Mouse (Mus musculus) ES-Bruce4 (cell line): ENCODE measurements around the gene Nhsl1. TPM values are rescaled to one million over a fixed set of nuclear protein-coding genes. Genes with fewer than 3 reads are reported as not detected.

Source experiments
- H3K27ac ChIP-seq: 2 replicates; pipeline ENCODE4 v1.5.1; 2012; ENCODE audit warnings: low read length, inconsistent platforms; ENCODE audit not compliant: insufficient read depth
- H3K27me3 ChIP-seq: 2 replicates; pipeline ENCODE4 v1.6.1; 2012; ENCODE audit warnings: mild to moderate bottlenecking, low read length, inconsistent platforms; ENCODE audit not compliant: control insufficient read depth, poor library complexity, insufficient read depth, severe bottlenecking
- H3K36me3 ChIP-seq: 2 replicates; pipeline ENCODE4 v1.6.1; 2012; ENCODE audit warnings: inconsistent platforms, mild to moderate bottlenecking, low read length, moderate library complexity; ENCODE audit not compliant: control insufficient read depth, poor library complexity, insufficient read depth, severe bottlenecking
- H3K4me1 ChIP-seq: one replicate; pipeline ENCODE4 v1.8.1; 2011; ENCODE audit warnings: low read length; ENCODE audit not compliant: control insufficient read depth, insufficient read depth
- H3K4me3 ChIP-seq: 2 replicates; pipeline ENCODE4 v1.5.1; 2011; ENCODE audit warnings: low read depth, mild to moderate bottlenecking, low read length
- H3K9ac ChIP-seq: 2 replicates; pipeline ENCODE4 v1.6.1; 2012; ENCODE audit warnings: low read depth, mild to moderate bottlenecking, inconsistent platforms; ENCODE audit not compliant: poor library complexity, severe bottlenecking
- H3K9me3 ChIP-seq: replicated peaks from 2 replicates; pipeline ENCODE4 v1.6.1; 2012; ENCODE audit warnings: mild to moderate bottlenecking, low read length, inconsistent platforms; ENCODE audit not compliant: control insufficient read depth, poor library complexity, insufficient read depth, severe bottlenecking
- CTCF ChIP-seq: IDR thresholded peaks from one replicate; pipeline ENCODE4 v1.8.1; 2011; ENCODE audit warnings: low read depth, low read length
- EP300 ChIP-seq: IDR thresholded peaks from 2 replicates; pipeline ENCODE4 v1.6.1; 2011; ENCODE audit warnings: low read depth, low read length; ENCODE audit not compliant: insufficient read depth
- POLR2A ChIP-seq: IDR thresholded peaks from one replicate; pipeline ENCODE4 v1.8.1; 2011; ENCODE audit warnings: low read length; ENCODE audit not compliant: insufficient read depth
- polyA plus RNA-seq: library from polyadenylated mRNA; stranded (reverse); fragments of >200 nt; gene quantifications from 2 replicates; pipeline ENCODE4 v1.2.4, GENCODE M21; 2011; ENCODE audit warnings: low read depth; ENCODE audit not compliant: missing spikeins, insufficient read depth, insufficient read length

The Nhsl1 gene
- polyA plus RNA-seq, 1 experiment: 26.9 TPM

DNA sequence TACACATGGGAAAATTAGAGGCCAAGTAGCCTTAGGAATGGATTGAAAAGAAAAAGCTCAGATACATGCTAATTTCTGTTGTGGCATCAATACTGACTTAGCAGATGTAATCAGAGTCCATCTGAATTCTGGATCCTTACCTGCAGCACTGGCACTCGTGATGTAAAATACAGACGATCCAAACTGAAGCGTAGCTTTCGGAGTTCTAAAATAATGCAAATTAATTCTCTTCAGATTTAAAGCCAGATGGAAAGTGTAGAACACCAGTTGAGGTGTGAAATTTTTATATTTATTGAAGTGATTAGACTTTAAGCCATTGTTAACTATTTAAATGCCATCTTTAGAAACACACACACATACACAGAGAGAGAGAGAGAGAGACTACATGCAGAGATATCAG, 211.4 kb downstream of the Nhsl1 start:
- Histone ChIP-seq H3K9me3 (no peaks in the 10 kb centered on the region), H3K4me1 (no peaks in the 10 kb centered on the region), H3K27me3 (no peaks in the 10 kb centered on the region), H3K4me3 (no peak overlapping the region), H3K9ac (no peak overlapping the region), H3K27ac (no peak overlapping the region), H3K36me3 (no peaks in the 10 kb centered on the region)
- TF ChIP-seq POLR2A (no peak), EP300 (no peak)

DNA sequence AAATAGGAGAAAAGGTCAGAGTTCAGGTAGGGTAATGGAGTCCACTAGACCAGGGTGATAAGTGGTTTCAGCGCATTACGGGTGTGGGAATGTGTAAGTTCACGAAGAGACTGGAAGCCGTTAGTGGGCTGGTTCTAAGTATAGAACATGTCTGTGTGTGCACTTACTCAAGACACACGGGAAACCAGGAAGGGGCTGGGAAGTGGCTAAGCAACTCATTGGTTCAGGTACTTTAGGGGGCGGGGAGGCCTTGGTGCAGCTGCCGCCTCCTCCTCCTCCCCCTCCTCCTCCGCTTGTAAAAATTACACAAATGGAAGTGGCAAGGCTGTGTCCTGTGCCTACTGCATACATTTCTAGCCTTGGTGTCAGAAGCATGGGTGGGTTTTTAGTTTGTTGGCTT, 213.5 kb downstream of the Nhsl1 start:
- Histone ChIP-seq H3K27ac (no peak overlapping the region), H3K4me1 (no peaks in the 10 kb centered on the region), H3K27me3 (no peaks in the 10 kb centered on the region), H3K4me3 (no peak overlapping the region), H3K9ac (no peak overlapping the region), H3K9me3 (no peaks in the 10 kb centered on the region), H3K36me3 (no peaks in the 10 kb centered on the region)
- TF ChIP-seq EP300 (no peak), POLR2A (no peak), CTCF (no peak)

DNA sequence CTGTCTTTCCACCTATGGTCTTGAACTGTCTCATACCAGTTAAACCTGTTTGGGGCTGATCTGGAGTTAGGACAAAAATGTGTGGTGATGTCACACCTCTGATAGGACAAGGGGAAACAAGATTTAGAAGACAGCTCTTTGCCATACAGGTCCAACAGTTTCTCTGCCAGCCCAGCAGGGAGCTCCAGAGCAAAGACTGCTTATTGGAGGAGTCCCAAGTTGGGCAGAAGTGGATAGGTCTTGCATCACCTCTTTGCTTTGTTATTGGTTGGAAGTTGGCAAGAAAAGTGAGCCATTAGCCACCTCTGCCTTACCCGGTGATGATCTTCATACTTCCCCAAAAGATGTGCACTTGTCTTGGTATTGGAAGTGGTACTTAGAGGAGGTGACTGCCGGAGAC, 218.1 kb downstream of the Nhsl1 start:
- H3K27ac ChIP-seq: no peak overlapping the region
- H3K4me3 ChIP-seq: no peak overlapping the region
- no peaks in the 10 kb centered on the region for H3K36me3 ChIP-seq
- no peaks in the 10 kb centered on the region for H3K27me3 ChIP-seq
- H3K9me3 ChIP-seq: no peaks in the 10 kb centered on the region
- TF ChIP-seq EP300 (no peak), POLR2A (no peak), CTCF (no peak)
- no peaks in the 10 kb centered on the region for H3K4me1 ChIP-seq
- no peak overlapping the region for H3K9ac ChIP-seq

DNA sequence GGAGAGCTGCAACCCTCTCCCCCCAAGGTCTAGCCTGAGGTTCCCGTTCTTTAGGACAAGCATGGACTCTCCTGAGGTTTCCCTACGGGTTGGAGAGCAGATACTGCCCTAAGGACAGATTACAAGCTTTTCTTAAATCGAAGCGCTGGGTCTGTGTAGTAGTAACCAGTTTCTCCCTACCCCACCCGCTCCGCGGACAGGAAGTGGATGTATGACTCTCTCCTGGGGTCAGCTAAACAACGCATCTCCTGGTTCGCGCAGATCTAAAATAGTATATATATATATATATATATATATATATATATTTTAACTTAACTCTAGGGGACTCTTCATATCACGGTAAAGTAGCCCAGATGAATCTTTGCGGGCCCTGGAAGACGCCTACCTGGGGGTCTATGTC, 226.5 kb downstream of the Nhsl1 start:
- no peaks in the 10 kb centered on the region for H3K27me3 ChIP-seq
- peak overlapping the region; percentile 80 for H3K9ac ChIP-seq
- no peaks in the 10 kb centered on the region for H3K36me3 ChIP-seq
- no peaks in the 10 kb centered on the region for H3K9me3 ChIP-seq
- H3K4me1 ChIP-seq: no peaks in the 10 kb centered on the region
- peak overlapping the region; percentile 57 for H3K4me3 ChIP-seq
- no peak overlapping the region for H3K27ac ChIP-seq
- TF ChIP-seq CTCF (no peak), POLR2A (no peak), EP300 (no peak)

DNA sequence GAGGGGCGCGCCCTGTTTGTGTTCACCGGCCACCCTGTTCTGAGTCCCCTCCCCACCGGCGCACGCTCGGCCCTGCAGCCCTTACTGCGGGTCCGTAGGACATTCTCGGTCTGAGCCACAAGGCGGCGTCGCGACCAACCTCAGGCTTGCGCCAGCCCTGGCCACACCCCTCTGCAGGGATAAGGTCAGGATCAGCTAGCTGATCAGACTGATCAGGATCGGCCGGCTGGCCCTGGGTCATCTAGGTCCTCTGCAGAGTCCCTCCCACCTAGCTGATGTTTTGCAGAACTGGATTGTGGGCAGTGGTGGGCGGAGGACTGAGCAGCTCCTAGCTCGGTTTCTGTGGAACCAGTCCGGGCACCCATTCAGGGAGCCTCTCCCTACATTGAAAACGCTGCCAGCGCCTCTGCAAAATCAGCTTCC, 227.0 kb downstream of the Nhsl1 start, which contains the start of gene Hebp2:
Hebp2 (minus strand) TSS at position 264 of the 423 bp plus-strand sequence.
- TF ChIP-seq POLR2A: no peak
- peak; percentile 82 for TF ChIP-seq CTCF
- 0 out of 2 replicates have a peak, but pooled peaks have one; percentile 56 for TF ChIP-seq EP300
- Histone ChIP-seq H3K36me3 (no peaks in the 10 kb centered on the region), H3K4me1 (no peaks in the 10 kb centered on the region), H3K9me3 (no peaks in the 10 kb centered on the region), H3K9ac (peak within 1 kb of the TSS; percentile 80), H3K4me3 (peak within 1 kb of the TSS; percentile 57), H3K27ac (no peak within 1 kb of the TSS), H3K27me3 (no peaks in the 10 kb centered on the region)

DNA sequence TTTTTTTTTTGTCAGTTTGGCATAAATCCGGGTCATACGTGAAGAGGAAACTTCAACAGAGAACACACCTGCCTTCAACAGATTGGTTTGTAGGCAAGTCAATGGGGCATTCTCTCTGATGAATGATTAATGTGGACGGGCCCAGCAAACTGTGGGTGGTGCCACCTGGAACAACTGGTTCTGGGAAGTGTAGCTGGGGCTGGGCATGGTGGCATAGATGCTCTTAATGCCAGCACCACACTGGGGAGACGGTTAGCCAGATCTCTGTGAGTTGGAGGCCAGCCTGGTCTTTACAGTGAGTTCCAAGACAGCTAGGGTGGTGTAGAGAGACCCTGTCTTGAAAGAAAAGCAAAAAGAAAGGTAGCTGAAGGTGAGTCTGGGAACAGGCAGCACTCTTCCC, 228.6 kb downstream of the Nhsl1 start:
- no peaks in the 10 kb centered on the region for H3K9me3 ChIP-seq
- H3K4me1 ChIP-seq: no peaks in the 10 kb centered on the region
- no peak overlapping the region for H3K9ac ChIP-seq
- no peaks in the 10 kb centered on the region for H3K36me3 ChIP-seq
- H3K4me3 ChIP-seq: no peak overlapping the region
- no peak overlapping the region for H3K27ac ChIP-seq
- no peak for TF ChIP-seq POLR2A
- H3K27me3 ChIP-seq: no peaks in the 10 kb centered on the region
